Comparison of ENCODE assay signal across 8 mouse cellular contexts in genomic region chr3:152166099-152166423, GRCm38 (mm10). TPM values are rescaled to one million over a fixed set of nuclear protein-coding genes. Genes with fewer than 3 reads are reported as not detected.
DNase-seq lines count a peak whose midpoint lies in the region; ATAC-seq lines count a peak whose summit lies in the region.

TSS of gene Gipc2 (minus strand) at chr3:152166230.

- H3K9me3 ChIP-seq in kidney, embryonic 14.5 days (ENCODE audit: control insufficient read depth, low read length), result no peaks in the 10 kb centered on the region
- no peaks in the 10 kb centered on the region for H3K9me3 ChIP-seq in hindbrain, embryonic 11.5 days (ENCODE audit: control insufficient read depth, low read length)
- 0 out of 2 replicates have a peak, but pooled peaks cover 6% of the 10 kb centered on the region for H3K9me3 ChIP-seq in midbrain, embryonic 10.5 days (replicated peaks)

- no peak for ATAC-seq in kidney, embryonic 14.5 days (ENCODE audit: low FRiP score, low TSS enrichment)
- ATAC-seq in common myeloid progenitor, adult 5-6 weeks (replicated peaks; ENCODE audit: low read depth, poor library complexity, severe bottlenecking), result peak; percentile 15; the same call in 1 of the 2 replicates
- no peak; the same call in 1 of the 2 replicates for ATAC-seq in hindbrain, embryonic 11.5 days (ENCODE audit: low FRiP score)
- no peak for ATAC-seq in inflammation-experienced regulatory T-cells, adult 6 months

- H3K4me3 ChIP-seq in kidney, embryonic 14.5 days (ENCODE audit: low read length), result peak within 1 kb of the TSS; percentile 54
- H3K4me3 ChIP-seq in hindbrain, embryonic 11.5 days (ENCODE audit: low read depth, low read length), result peak within 1 kb of the TSS; percentile 56
- peak within 1 kb of the TSS; percentile 68 for H3K4me3 ChIP-seq in midbrain, embryonic 10.5 days

- peaks cover 22% of the 10 kb centered on the region; the same call in 1 of the 2 replicates for H3K4me1 ChIP-seq in kidney, embryonic 14.5 days (ENCODE audit: control insufficient read depth, insufficient read depth, low read length)
- peaks cover 4% of the 10 kb centered on the region; the same call in 1 of the 2 replicates for H3K4me1 ChIP-seq in hindbrain, embryonic 11.5 days (replicated peaks; ENCODE audit: control insufficient read depth, insufficient read depth, low read length)
- H3K4me1 ChIP-seq in midbrain, embryonic 10.5 days, result peaks cover 26% of the 10 kb centered on the region

- peaks cover 9% of the 10 kb centered on the region for H3K27me3 ChIP-seq in kidney, embryonic 14.5 days (ENCODE audit: control insufficient read depth, insufficient read depth, low read length)
- H3K27me3 ChIP-seq in hindbrain, embryonic 11.5 days (ENCODE audit: control insufficient read depth, insufficient read depth, low read length), result peaks cover 10% of the 10 kb centered on the region
- peaks cover 46% of the 10 kb centered on the region for H3K27me3 ChIP-seq in midbrain, embryonic 10.5 days (ENCODE audit: low read depth, poor library complexity, severe bottlenecking)

- H3K27ac ChIP-seq in kidney, embryonic 14.5 days (ENCODE audit: low read depth, low read length), result no peak within 1 kb of the TSS
- no peak within 1 kb of the TSS for H3K27ac ChIP-seq in hindbrain, embryonic 11.5 days (ENCODE audit: low read depth, low read length)
- peak within 1 kb of the TSS; percentile 79 for H3K27ac ChIP-seq in midbrain, embryonic 10.5 days (replicated peaks)

- peak within 1 kb of the TSS; percentile 95 for H3K4me2 ChIP-seq in kidney, embryonic 14.5 days (replicated peaks; ENCODE audit: low read depth, low read length)
- H3K4me2 ChIP-seq in hindbrain, embryonic 11.5 days (replicated peaks; ENCODE audit: low read depth, low read length), result peak within 1 kb of the TSS; percentile 98

- peak within 1 kb of the TSS; percentile 58 for H3K9ac ChIP-seq in kidney, embryonic 14.5 days (ENCODE audit: low read depth, low read length)
- peak within 1 kb of the TSS; percentile 56 for H3K9ac ChIP-seq in hindbrain, embryonic 11.5 days (ENCODE audit: low read depth, low read length)

- DNase-seq in kidney, postnatal 4 days, result no peak
- DNase-seq in hindbrain, embryonic 11.5 days (ENCODE audit: low spot score), result no peak
- DNase-seq in midbrain, embryonic 10.5 days (ENCODE audit: low spot score), result no peak
- DNase-seq in urinary bladder, adult 18-20 months (ENCODE audit: low spot score in 2 of 2), result no peak
- DNase-seq in thymus, postnatal 36 days, result no peak

- WGBS in kidney, embryonic 14.5 days, result 13% methylated on average over 10 of the region's 10 CpGs
- 5% methylated on average over 10 of the region's 10 CpGs for WGBS in hindbrain, embryonic 11.5 days
- 7% methylated on average over 10 of the region's 10 CpGs for WGBS in midbrain, embryonic 10.5 days

- H3K36me3 ChIP-seq in kidney, embryonic 14.5 days (ENCODE audit: control insufficient read depth, insufficient read depth, low read length), result no peaks in the 10 kb centered on the region
- no peaks in the 10 kb centered on the region for H3K36me3 ChIP-seq in hindbrain, embryonic 11.5 days (ENCODE audit: control insufficient read depth, insufficient read depth, low read length)
- H3K36me3 ChIP-seq in midbrain, embryonic 10.5 days, result no peaks in the 10 kb centered on the region

RNA-seq across cellular contexts. Expression of gene Gipc2, which starts in this region (rescaled TPM):
- 16.0 and 22.2 TPM in 2 replicates for polyA plus RNA-seq in kidney, embryonic 14.5 days (2014; fragmentation: Nextera tagmentation; extraction: Ambion mirVana)
- total RNA-seq in common myeloid progenitor, adult 5-6 weeks (2017), result 1.2 TPM in 1 of 2 replicates, not detected in the other
- polyA plus RNA-seq in hindbrain, embryonic 11.5 days (2014; fragmentation: Nextera tagmentation; extraction: Ambion mirVana), result 3.1 and 5.0 TPM in 2 replicates
- polyA plus RNA-seq in midbrain, embryonic 10.5 days (2016; fragmentation: Nextera tagmentation; extraction: Ambion mirVana), result 0.95 and 1.5 TPM in 2 replicates
- not detected for polyA plus RNA-seq in inflammation-experienced regulatory T-cells, adult 6 months (2017; shearing (Covaris generic))
